In the genomic region with DNA sequence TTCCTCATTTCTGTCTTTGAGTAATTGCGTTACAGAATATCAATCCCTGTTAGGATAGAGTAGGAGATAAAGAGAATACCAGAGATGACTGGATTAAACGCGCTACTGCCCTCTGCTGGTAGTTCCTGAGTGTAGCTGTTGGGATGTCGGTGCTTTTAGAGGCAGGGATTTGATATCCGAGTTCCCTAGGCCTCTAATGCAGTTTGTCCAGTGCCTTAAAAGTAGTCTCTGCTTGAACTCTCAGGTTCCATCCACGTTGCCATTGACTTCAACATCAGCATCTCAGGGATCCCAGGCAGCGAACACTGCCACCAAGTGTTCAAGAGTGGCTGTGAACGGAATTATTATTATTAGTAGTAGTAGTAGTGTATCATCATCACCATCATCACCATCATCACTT, we compare ENCODE assay signal across 9 mouse cellular contexts. TPM values are rescaled to one million over a fixed set of nuclear protein-coding genes. Genes with fewer than 3 reads are reported as not detected.
DNase-seq lines count a peak whose midpoint lies in the region; ATAC-seq and TF ChIP-seq lines count a peak whose summit lies in the region.
"Had no signal": no experiment of that assay in that cellular context is flagged by ENCODE, and none has a peak within 500 bp of the region (broad histone marks: within the 10 kb centered on the region; RNA-seq: fewer than 3 reads in every experiment).

No protein-coding gene starts in this region.

- WGBS in lung, postnatal 0 days, result 21% methylated on average over 8 of the region's 8 CpGs

- peak; percentile 62 for ATAC-seq in granulocyte monocyte progenitor cell, adult 5-6 weeks (replicated peaks; ENCODE audit: poor library complexity, severe bottlenecking)
- ATAC-seq in lung, postnatal 0 days, result no peak

- DNase-seq in CH12.LX (ENCODE audit: extremely low read depth), result peak; percentile 54
- DNase-seq in adipocyte (ENCODE audit: low spot score), result peak; percentile 80
- DNase-seq in layer of hippocampus, adult 2 months (ENCODE audit: low spot score in 2 of 2), result peak; percentile 69 to 82
- peak; percentile 70 for DNase-seq in lung, postnatal 0 days (ENCODE audit: low spot score)
- peak; percentile 80 for DNase-seq in retina, adult 2 months (ENCODE audit: low read depth, low spot score)
- peak; percentile 39 to 61 for DNase-seq in urinary bladder, postnatal 36 days (ENCODE audit: low spot score in 2 of 2)

- H3K27ac ChIP-seq in CH12.LX (ENCODE audit: insufficient read depth, low read depth), result no peak overlapping the region
- H3K27ac ChIP-seq in cortical plate, adult 2 months (ENCODE audit: insufficient read depth, low read length), result no peak overlapping the region
- no peak overlapping the region for H3K27ac ChIP-seq in layer of hippocampus, adult 2 months
- no peak overlapping the region for H3K27ac ChIP-seq in lung, postnatal 0 days (ENCODE audit: low read length)
- H3K27ac ChIP-seq: heart, embryonic 15.5 days had no signal

- TF ChIP-seq EP300 in CH12.LX (IDR thresholded peaks at IDR 0.05; ENCODE audit: low read length), result no peak
- TF ChIP-seq EP300 in lung, postnatal 0 days (IDR thresholded peaks at IDR 0.05), result no peak

- no peaks in the 10 kb centered on the region for H3K36me3 ChIP-seq in CH12.LX (replicated peaks in 1 of 2; ENCODE audit: control insufficient read depth in 1 of 2, insufficient read depth in 1 of 2, low read length in 1 of 2)
- no peaks in the 10 kb centered on the region for H3K36me3 ChIP-seq in lung, postnatal 0 days (ENCODE audit: insufficient read depth, low read length)
- H3K36me3 ChIP-seq: heart, embryonic 15.5 days had no signal

- no peak for TF ChIP-seq POLR2A in CH12.LX (IDR thresholded peaks at IDR 0.05; ENCODE audit: low read depth, low read length)
- TF ChIP-seq POLR2A in cortical plate, adult 2 months (IDR thresholded peaks at IDR 0.05; ENCODE audit: extremely low read depth, insufficient read depth, low read length), result no peak

- H3K4me3 ChIP-seq in CH12.LX (replicated peaks in 1 of 3; ENCODE audit: low read depth in 2 of 3, low read length in 2 of 3, poor library complexity in 1 of 3), result no peak overlapping the region
- no peak overlapping the region for H3K4me3 ChIP-seq in cortical plate, adult 2 months (ENCODE audit: insufficient read depth, low read length)
- H3K4me3 ChIP-seq in layer of hippocampus, adult 2 months, result no peak overlapping the region
- no peak overlapping the region for H3K4me3 ChIP-seq in lung, postnatal 0 days (ENCODE audit: low read depth, low read length)
- H3K4me3 ChIP-seq: heart, embryonic 15.5 days had no signal

- dilution Hi-C loops in CH12.LX (cut with MboI; ENCODE audit: extremely low pct_ligation_motif_present, extremely low pct_unique_long_range_greater_than_20kb, low sequenced_read_pairs), result no loop called here

- in situ Hi-C loops in CH12.LX (cut with MboI; ENCODE audit: low pct_ligation_motif_present, low pct_unique_long_range_greater_than_20kb, low sequenced_read_pairs), result no loop called here

- no peak overlapping the region for H3K4me2 ChIP-seq in CH12.LX (ENCODE audit: insufficient read depth, low read depth, poor library complexity, severe bottlenecking)
- H3K4me2 ChIP-seq in lung, postnatal 0 days (replicated peaks; ENCODE audit: low read depth, low read length), result no peak overlapping the region
- H3K4me2 ChIP-seq: heart, embryonic 15.5 days had no signal

- peak; percentile 90 to 92 for TF ChIP-seq CTCF in CH12.LX (conservative IDR thresholded peaks at IDR 0.05 in 1 of 2, IDR thresholded peaks at IDR 0.05 in 1 of 2; ENCODE audit: low read depth in 2 of 2, low read length in 2 of 2)
- TF ChIP-seq CTCF in cortical plate, adult 2 months (IDR thresholded peaks at IDR 0.05; ENCODE audit: extremely low read depth, insufficient read depth, low read length), result peak; percentile 77
- TF ChIP-seq CTCF in layer of hippocampus, adult 2 months (conservative IDR thresholded peaks at IDR 0.05), result peak; percentile 88
- TF ChIP-seq CTCF in lung, postnatal 0 days (IDR thresholded peaks at IDR 0.05), result peak; percentile 81

- no peaks in the 10 kb centered on the region; a peak in 1 of 4 replicates for H3K4me1 ChIP-seq in CH12.LX (ENCODE audit: control insufficient read depth in 1 of 2, insufficient read depth in 2 of 2)
- no peaks in the 10 kb centered on the region for H3K4me1 ChIP-seq in cortical plate, adult 2 months (ENCODE audit: control insufficient read depth, insufficient read depth, low read length)
- H3K4me1 ChIP-seq in lung, postnatal 0 days (ENCODE audit: insufficient read depth, low read depth, low read length), result no peaks in the 10 kb centered on the region
- H3K4me1 ChIP-seq: heart, embryonic 15.5 days had no signal

- peaks cover 69% of the 10 kb centered on the region for H3K27me3 ChIP-seq in CH12.LX (replicated peaks)
- H3K27me3 ChIP-seq in lung, postnatal 0 days (replicated peaks; ENCODE audit: insufficient read depth, low read length), result no peaks in the 10 kb centered on the region
- H3K27me3 ChIP-seq: heart, embryonic 15.5 days had no signal

- no peak overlapping the region for H3K9ac ChIP-seq in CH12.LX (ENCODE audit: insufficient read depth, low read depth)
- no peak overlapping the region for H3K9ac ChIP-seq in lung, postnatal 0 days (replicated peaks; ENCODE audit: low read depth)
- H3K9ac ChIP-seq: heart, embryonic 15.5 days had no signal

- H3K9me3 ChIP-seq in CH12.LX (replicated peaks; ENCODE audit: low read length), result peaks cover 4% of the 10 kb centered on the region
- H3K9me3 ChIP-seq in lung, postnatal 0 days (ENCODE audit: low read length), result no peaks in the 10 kb centered on the region
- H3K9me3 ChIP-seq: heart, embryonic 15.5 days had no signal

- peak; percentile 44 for TF ChIP-seq RAD21 in CH12.LX (IDR thresholded peaks at IDR 0.05; ENCODE audit: low read depth, low read length)

- no peaks in the 10 kb centered on the region for H3K79me2 ChIP-seq in CH12.LX (replicated peaks; ENCODE audit: control insufficient read depth, extremely low read depth, insufficient read depth, poor library complexity, severe bottlenecking)

TF ChIP-seq in CH12.LX, 34 proteins besides CTCF, POLR2A, EP300 and RAD21:
- TF ChIP-seq ETS1 (conservative IDR thresholded peaks at IDR 0.05; ENCODE audit: low read depth, low read length) (no peak), JUN (IDR thresholded peaks at IDR 0.05; ENCODE audit: insufficient read depth, low read depth, low read length) (no peak), MEF2A (IDR thresholded peaks at IDR 0.05; ENCODE audit: borderline replicate concordance, low read depth, low read length) (no peak), SMC3 (IDR thresholded peaks at IDR 0.05; ENCODE audit: low read depth, low read length) (peak; percentile 64; the same call in 1 of the 2 replicates)

RNA-seq across cellular contexts. Expression of a gene that starts 20.1 kb away (rescaled TPM):
- total RNA-seq in CH12.LX (2012; rRNA removed) (not detected in 2 replicates), CH12.LX (2014; rRNA removed) (not detected in 2 replicates)
- polyA plus RNA-seq in CH12.LX (2012; ENCODE audit: insufficient read length, low read depth), result not detected in 2 replicates
- 0.46 TPM in 1 of 2 replicates, not detected in the other for polyA plus RNA-seq in cortical plate, adult 2 months (2012; rRNA removed)
- total RNA-seq in granulocyte monocyte progenitor cell, adult 5-6 weeks (2014; fragmentation: Nextera tagmentation), result not detected in 2 replicates
- total RNA-seq in granulocyte monocyte progenitor cell, adult 5-6 weeks (2017), result not detected in 2 replicates
- total RNA-seq in layer of hippocampus, adult 2 months (2021), result not detected
- not detected in 2 replicates for polyA plus RNA-seq in lung, postnatal 0 days (2015; fragmentation: Nextera tagmentation; extraction: Ambion mirVana)

RNA-seq across cellular contexts. Expression of a gene that starts 29.9 kb away (rescaled TPM):
- not detected in 2 replicates for total RNA-seq in CH12.LX (2012; rRNA removed)
- total RNA-seq in CH12.LX (2014; rRNA removed), result not detected in 2 replicates
- polyA plus RNA-seq in CH12.LX (2012; ENCODE audit: insufficient read length, low read depth), result not detected in 2 replicates
- 0.23 and 0.25 TPM in 2 replicates for polyA plus RNA-seq in cortical plate, adult 2 months (2012; rRNA removed)
- not detected in 2 replicates for total RNA-seq in granulocyte monocyte progenitor cell, adult 5-6 weeks (2014; fragmentation: Nextera tagmentation)
- total RNA-seq in granulocyte monocyte progenitor cell, adult 5-6 weeks (2017), result not detected in 2 replicates
- total RNA-seq in layer of hippocampus, adult 2 months (2021), result under 1 TPM in 1 of 2 experiments, not detected in 1; 0.44 TPM
- polyA plus RNA-seq in lung, postnatal 0 days (2015; fragmentation: Nextera tagmentation; extraction: Ambion mirVana), result 0.02 and 0.05 TPM in 2 replicates

RNA-seq across cellular contexts. Expression of a gene that starts 34.4 kb away (rescaled TPM):
- total RNA-seq in CH12.LX (2012; rRNA removed) (224 and 276 TPM in 2 replicates), CH12.LX (2014; rRNA removed) (669 and 768 TPM in 2 replicates)
- 164 and 172 TPM in 2 replicates for polyA plus RNA-seq in CH12.LX (2012; ENCODE audit: insufficient read length, low read depth)
- 300 and 310 TPM in 2 replicates for polyA plus RNA-seq in cortical plate, adult 2 months (2012; rRNA removed)
- 630 and 670 TPM in 2 replicates for total RNA-seq in granulocyte monocyte progenitor cell, adult 5-6 weeks (2014; fragmentation: Nextera tagmentation)
- total RNA-seq in granulocyte monocyte progenitor cell, adult 5-6 weeks (2017), result 410 and 442 TPM in 2 replicates
- 100 to 1,000 TPM; 331 to 353 TPM for total RNA-seq in layer of hippocampus, adult 2 months (2021)
- polyA plus RNA-seq in lung, postnatal 0 days (2015; fragmentation: Nextera tagmentation; extraction: Ambion mirVana), result 400 and 463 TPM in 2 replicates
